Mouse (Mus musculus): ENCODE measurements around the gene Iglon5. TPM values are rescaled to one million over a fixed set of nuclear protein-coding genes. Genes with fewer than 3 reads are reported as not detected.

The Iglon5 gene
- polyA plus RNA-seq, 1 experiment from 2014 or later: not detected

DNA sequence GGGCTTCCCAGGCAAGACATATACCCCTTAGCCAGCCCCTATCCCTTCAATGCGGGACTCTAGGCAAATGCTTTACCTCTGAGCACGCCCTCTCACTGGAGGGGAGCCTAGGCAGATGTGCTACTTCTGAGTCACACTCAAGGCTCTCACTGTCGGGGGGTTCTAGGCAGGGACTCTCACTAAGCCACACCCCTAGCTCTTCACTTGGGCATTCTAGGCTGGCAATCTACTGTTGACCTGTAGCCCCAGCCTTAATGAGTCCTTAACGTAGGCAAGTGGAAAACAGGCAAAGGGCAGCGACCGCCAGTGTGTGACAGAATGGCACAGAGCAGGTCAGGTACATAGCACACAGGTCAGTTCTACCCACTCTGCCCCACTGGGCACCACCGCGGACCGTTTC, 986 bp upstream of the Iglon5 start:
- no peak overlapping the region for H3K4me3 ChIP-seq (replicated peaks)
- ATAC-seq (ENCODE audit: low read depth): no peak
- H3K9ac ChIP-seq: no peak overlapping the region
- WGBS (ENCODE audit: insufficient replicate concordance): 45% methylated on average over 9 of the region's 9 CpGs
- no peaks in the 10 kb centered on the region for H3K4me1 ChIP-seq (replicated peaks)
- DNase-seq: no peak
- peaks cover 50% of the 10 kb centered on the region for H3K27me3 ChIP-seq
- H3K9me3 ChIP-seq (replicated peaks): no peaks in the 10 kb centered on the region
- no peaks in the 10 kb centered on the region for H3K36me3 ChIP-seq
- no peak overlapping the region for H3K27ac ChIP-seq
- H3K4me2 ChIP-seq: no peak overlapping the region

DNA sequence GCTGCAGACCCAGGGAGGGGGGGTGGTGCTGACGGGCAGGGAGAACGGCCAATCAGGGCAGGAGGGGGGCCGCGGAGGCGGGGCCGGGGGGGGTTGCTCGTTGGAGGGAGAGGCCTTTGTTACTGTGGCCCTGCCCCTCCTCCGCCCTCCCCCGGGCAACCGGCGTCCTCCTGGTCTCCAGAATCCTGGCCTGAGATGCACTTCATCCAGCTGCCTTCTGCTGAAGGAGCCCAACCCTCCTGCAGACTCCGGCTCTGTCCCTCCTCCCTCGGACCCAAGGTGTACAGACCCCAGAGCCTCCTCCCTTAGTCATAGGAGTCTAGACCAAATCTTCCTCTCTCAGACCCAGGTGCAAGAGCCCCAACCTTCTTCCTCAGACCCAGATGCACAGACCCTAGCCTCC, 308 bp upstream of the Iglon5 start:
- Histone ChIP-seq H3K27ac (no peak overlapping the region), H3K9ac (no peak overlapping the region), H3K4me1 (replicated peaks) (no peaks in the 10 kb centered on the region), H3K36me3 (no peaks in the 10 kb centered on the region), H3K4me2 (peak overlapping the region; percentile 28), H3K4me3 (replicated peaks) (peak overlapping the region; percentile 18; the same call in 1 of the 2 replicates), H3K27me3 (peaks cover 44% of the 10 kb centered on the region), H3K9me3 (replicated peaks) (no peaks in the 10 kb centered on the region)
- WGBS (ENCODE audit: insufficient replicate concordance): 6% methylated on average over 9 of the region's 13 CpGs
- ATAC-seq (ENCODE audit: low read depth): no peak
- no peak for DNase-seq

GRCm38 (mm10) chr7:43488646-43489045, 1.2 kb downstream of the Iglon5 start:
- no peak overlapping the region for H3K4me3 ChIP-seq (replicated peaks)
- peaks cover 41% of the 10 kb centered on the region for H3K27me3 ChIP-seq
- H3K4me2 ChIP-seq: no peak overlapping the region
- no peak overlapping the region for H3K9ac ChIP-seq
- no peaks in the 10 kb centered on the region for H3K9me3 ChIP-seq (replicated peaks)
- WGBS (ENCODE audit: insufficient replicate concordance): 36% methylated on average over 5 of the region's 5 CpGs
- H3K36me3 ChIP-seq: no peaks in the 10 kb centered on the region
- H3K27ac ChIP-seq: no peak overlapping the region
- ATAC-seq (ENCODE audit: low read depth) (no peak), DNase-seq (no peak)
- no peaks in the 10 kb centered on the region for H3K4me1 ChIP-seq (replicated peaks)

DNA sequence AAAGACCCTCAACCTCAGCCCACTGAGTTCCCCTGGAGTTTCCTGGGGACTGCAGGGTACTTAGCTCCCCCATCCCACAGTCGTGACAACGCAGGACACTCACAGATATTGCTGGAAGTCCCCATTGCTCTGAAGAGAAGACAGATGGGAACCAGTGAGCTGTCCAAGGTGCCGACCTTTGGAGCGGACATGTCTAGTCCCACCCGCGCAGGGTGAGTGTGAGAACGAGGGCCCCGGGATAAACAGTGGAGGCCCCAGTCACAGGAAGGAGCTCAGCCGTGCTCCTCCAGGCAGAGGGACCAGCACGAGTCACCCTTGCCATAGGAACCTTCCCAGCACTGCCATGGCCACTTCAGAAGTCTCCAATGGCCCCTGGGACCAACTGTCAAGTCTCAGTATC, 6.6 kb downstream of the Iglon5 start:
- Histone ChIP-seq H3K4me2 (no peak overlapping the region), H3K4me3 (replicated peaks) (no peak overlapping the region), H3K4me1 (replicated peaks) (no peaks in the 10 kb centered on the region), H3K36me3 (no peaks in the 10 kb centered on the region), H3K9me3 (replicated peaks) (no peaks in the 10 kb centered on the region), H3K9ac (no peak overlapping the region), H3K27ac (no peak overlapping the region), H3K27me3 (peaks cover 7% of the 10 kb centered on the region)
- 6% methylated on average over 10 of the region's 10 CpGs for WGBS (ENCODE audit: insufficient replicate concordance)
- ATAC-seq (ENCODE audit: low read depth): no peak
- DNase-seq: no peak

GRCm38 (mm10) chr7:43482090-43482716, 7.7 kb downstream of the Iglon5 start:
- H3K4me2 ChIP-seq: no peak overlapping the region
- H3K4me1 ChIP-seq (replicated peaks): no peaks in the 10 kb centered on the region
- ATAC-seq (ENCODE audit: low read depth) (no peak), DNase-seq (no peak)
- peaks cover 16% of the 10 kb centered on the region for H3K27me3 ChIP-seq
- no peaks in the 10 kb centered on the region for H3K9me3 ChIP-seq (replicated peaks)
- H3K36me3 ChIP-seq: no peaks in the 10 kb centered on the region
- H3K4me3 ChIP-seq (replicated peaks): no peak overlapping the region
- no peak overlapping the region for H3K9ac ChIP-seq
- H3K27ac ChIP-seq: no peak overlapping the region
- 56% methylated on average over 8 of the region's 8 CpGs for WGBS (ENCODE audit: insufficient replicate concordance)

DNA sequence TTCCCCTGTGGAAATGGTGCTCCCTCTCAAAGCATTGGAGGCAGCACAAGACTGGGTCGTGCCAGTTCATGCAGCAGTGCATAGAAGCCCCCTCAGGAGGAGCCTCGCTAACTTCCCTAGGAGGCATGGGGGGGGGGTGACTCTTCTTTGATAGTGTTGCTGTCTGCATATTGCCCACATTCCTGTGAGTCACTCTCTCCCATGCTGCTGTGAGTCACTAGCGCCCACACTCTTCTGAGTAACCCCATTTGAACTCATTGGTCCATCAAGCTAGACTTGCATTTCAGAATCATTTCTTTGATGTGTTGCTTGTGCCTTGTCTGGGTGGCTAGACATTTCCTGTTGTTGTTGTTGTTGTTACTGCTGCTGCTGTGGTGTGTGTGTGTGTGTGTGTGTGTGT, 8.7 kb downstream of the Iglon5 start:
- Histone ChIP-seq H3K4me2 (no peak overlapping the region), H3K27me3 (peaks cover 26% of the 10 kb centered on the region), H3K36me3 (no peaks in the 10 kb centered on the region), H3K9ac (no peak overlapping the region), H3K4me3 (replicated peaks) (no peak overlapping the region), H3K27ac (no peak overlapping the region), H3K9me3 (replicated peaks) (no peaks in the 10 kb centered on the region), H3K4me1 (replicated peaks) (no peaks in the 10 kb centered on the region)
- DNase-seq (no peak), ATAC-seq (ENCODE audit: low read depth) (no peak)
- WGBS (ENCODE audit: insufficient replicate concordance): 45% methylated on average over 3 of the region's 3 CpGs

GRCm38 (mm10) chr7:43476376-43476775, 13.5 kb downstream of the Iglon5 start:
- Histone ChIP-seq H3K27ac (no peak overlapping the region), H3K9me3 (replicated peaks) (no peaks in the 10 kb centered on the region), H3K4me1 (replicated peaks) (peaks cover 2% of the 10 kb centered on the region; the same call in 1 of the 2 replicates), H3K4me3 (replicated peaks) (no peak overlapping the region; the same call in 1 of the 2 replicates), H3K36me3 (no peaks in the 10 kb centered on the region), H3K4me2 (no peak overlapping the region), H3K27me3 (peaks cover 48% of the 10 kb centered on the region), H3K9ac (no peak overlapping the region)
- 5% methylated on average over 13 of the region's 13 CpGs for WGBS (ENCODE audit: insufficient replicate concordance)
- ATAC-seq (ENCODE audit: low read depth) (no peak), DNase-seq (no peak)

DNA sequence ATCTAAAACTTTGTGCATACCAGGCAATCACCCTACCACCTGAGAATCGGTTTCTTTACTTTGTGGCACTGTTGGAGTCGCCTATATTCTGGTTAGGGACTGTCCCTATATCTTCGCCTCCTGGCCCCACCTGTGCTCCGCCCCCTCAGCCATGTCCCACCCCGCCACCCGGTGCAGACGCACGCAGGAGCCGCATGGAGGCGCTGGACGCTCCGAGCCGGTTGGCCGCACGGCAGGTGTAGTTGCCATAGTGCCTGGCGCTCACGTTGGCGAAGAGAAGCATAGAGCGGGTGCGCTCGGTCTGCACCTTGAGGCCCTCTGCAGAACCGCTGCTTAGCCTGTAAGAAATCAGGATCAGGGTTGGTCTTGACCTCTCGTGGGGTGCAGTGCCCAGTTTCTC, 14.2 kb downstream of the Iglon5 start:
- H3K9me3 ChIP-seq (replicated peaks): no peaks in the 10 kb centered on the region
- WGBS (ENCODE audit: insufficient replicate concordance): 7% methylated on average over 23 of the region's 23 CpGs
- H3K4me3 ChIP-seq (replicated peaks): no peak overlapping the region
- ATAC-seq (ENCODE audit: low read depth) (no peak), DNase-seq (no peak)
- H3K27me3 ChIP-seq: peaks cover 48% of the 10 kb centered on the region
- H3K4me1 ChIP-seq (replicated peaks): peaks cover 2% of the 10 kb centered on the region; the same call in 1 of the 2 replicates
- no peak overlapping the region for H3K27ac ChIP-seq
- no peak overlapping the region for H3K9ac ChIP-seq
- H3K4me2 ChIP-seq: no peak overlapping the region
- H3K36me3 ChIP-seq: no peaks in the 10 kb centered on the region

GRCm38 (mm10) chr7:43470373-43470772, 19.5 kb downstream of the Iglon5 start:
- no peak for ATAC-seq (ENCODE audit: low read depth)
- no peaks in the 10 kb centered on the region for H3K36me3 ChIP-seq
- H3K4me3 ChIP-seq (replicated peaks): no peak overlapping the region
- H3K4me1 ChIP-seq (replicated peaks): peaks cover 11% of the 10 kb centered on the region
- H3K9me3 ChIP-seq (replicated peaks): no peaks in the 10 kb centered on the region
- H3K27me3 ChIP-seq: peaks cover 14% of the 10 kb centered on the region
- peak; percentile 30 for DNase-seq
- WGBS (ENCODE audit: insufficient replicate concordance): 28% methylated on average over 8 of the region's 8 CpGs
- H3K4me2 ChIP-seq: no peak overlapping the region
- no peak overlapping the region for H3K27ac ChIP-seq
- no peak overlapping the region for H3K9ac ChIP-seq

GRCm38 (mm10) chr7:43466099-43466694, 23.7 kb downstream of the Iglon5 start:
- H3K27ac ChIP-seq: no peak overlapping the region
- DNase-seq: peak; percentile 71
- under 1% methylated on average over 33 of the region's 33 CpGs for WGBS (ENCODE audit: insufficient replicate concordance)
- H3K4me1 ChIP-seq (replicated peaks): peaks cover 22% of the 10 kb centered on the region
- H3K9me3 ChIP-seq (replicated peaks): no peaks in the 10 kb centered on the region
- ATAC-seq (ENCODE audit: low read depth): peak; percentile 53
- peak overlapping the region; percentile 60 for H3K9ac ChIP-seq
- H3K4me3 ChIP-seq (replicated peaks): peak overlapping the region; percentile 63
- H3K36me3 ChIP-seq: no peaks in the 10 kb centered on the region
- peaks cover 18% of the 10 kb centered on the region for H3K27me3 ChIP-seq
- H3K4me2 ChIP-seq: peak overlapping the region; percentile 94

GRCm38 (mm10) chr7:43465344-43466098, 24.4 kb downstream of the Iglon5 start:
- peaks cover 18% of the 10 kb centered on the region for H3K27me3 ChIP-seq
- H3K4me3 ChIP-seq (replicated peaks): peak overlapping the region; percentile 63
- H3K4me1 ChIP-seq (replicated peaks): peaks cover 22% of the 10 kb centered on the region
- under 1% methylated on average over 33 of the region's 33 CpGs for WGBS (ENCODE audit: insufficient replicate concordance)
- ATAC-seq (ENCODE audit: low read depth) (peak; percentile 89), DNase-seq (peak; percentile 89)
- H3K9me3 ChIP-seq (replicated peaks): no peaks in the 10 kb centered on the region
- H3K36me3 ChIP-seq: no peaks in the 10 kb centered on the region
- peak overlapping the region; percentile 94 for H3K4me2 ChIP-seq
- H3K9ac ChIP-seq: peak overlapping the region; percentile 66
- H3K27ac ChIP-seq: no peak overlapping the region

All from liver, embryonic 13.5 days (tissue).